Mouse (Mus musculus) adrenal gland, adult 8-10 months (tissue): Measurements from ENCODE around the gene Kcmf1. TPM values are rescaled to one million over a fixed set of nuclear protein-coding genes. Genes with fewer than 3 reads are reported as not detected.
"Not testable (repeated sequence)": the region's sequence is repeated elsewhere in the genome, so short reads cannot be mapped to it uniquely, and the experiment has no call there.

Experiments used
- DNase-seq: peaks from one replicate; pipeline ENCODE4 v3.0.0; 2022
- total RNA-seq, 4 experiments: library from RNA; stranded (reverse); gene quantifications; 2 replicates each; pipeline ENCODE4 v1.2.4; 2022

Kcmf1 gene
- total RNA-seq, 4 experiments from 2014 or later = 70.8 to 89.2 (median 76.8) TPM

- no peak for DNase-seq
These were observed 58.7 kb downstream of the Kcmf1 start for GRCm38 (mm10) chr6:72840867-72841780.

- DNase-seq = no peak
These were observed 62.0 kb downstream of the Kcmf1 start for GRCm38 (mm10) chr6:72837756-72838155.

GRCm38 (mm10) chr6:72834518-72834917 is 65.3 kb downstream of the Kcmf1 start:
- DNase-seq = no peak

- DNase-seq = no peak
These were observed 67.9 kb downstream of the Kcmf1 start for GRCm38 (mm10) chr6:72831858-72832257.

GRCm38 (mm10) chr6:72831276-72831675 is 68.5 kb downstream of the Kcmf1 start:
- DNase-seq = no peak

- DNase-seq = no peak
These were observed 70.9 kb downstream of the Kcmf1 start for GRCm38 (mm10) chr6:72828857-72829256.

GRCm38 (mm10) chr6:72828037-72828436 is 71.7 kb downstream of the Kcmf1 start:
- DNase-seq = not testable (repeated sequence)

GRCm38 (mm10) chr6:72825762-72826161 is 74.0 kb downstream of the Kcmf1 start:
- DNase-seq = no peak

GRCm38 (mm10) chr6:72824971-72825737 is 74.6 kb downstream of the Kcmf1 start:
- DNase-seq = no peak

- no peak for DNase-seq
These were observed 86.3 kb downstream of the Kcmf1 start for GRCm38 (mm10) chr6:72813456-72813855.

GRCm38 (mm10) chr6:72810248-72810647 is 89.5 kb downstream of the Kcmf1 start:
- no peak for DNase-seq

GRCm38 (mm10) chr6:72809522-72810149 is 90.1 kb downstream of the Kcmf1 start:
- DNase-seq = no peak

- DNase-seq = no peak
These were observed 91.4 kb downstream of the Kcmf1 start for GRCm38 (mm10) chr6:72808342-72808741.

GRCm38 (mm10) chr6:72803669-72804068 is 96.1 kb downstream of the Kcmf1 start:
- no peak for DNase-seq

GRCm38 (mm10) chr6:72802119-72802518 is 97.7 kb downstream of the Kcmf1 start:
- DNase-seq = no peak

- DNase-seq = no peak
These were observed 99.1 kb downstream of the Kcmf1 start for GRCm38 (mm10) chr6:72800641-72801040.

GRCm38 (mm10) chr6:72797763-72798162 is 102.0 kb downstream of the Kcmf1 start:
- DNase-seq = no peak

- DNase-seq = no peak
These were observed 104.3 kb downstream of the Kcmf1 start for GRCm38 (mm10) chr6:72795444-72795843.

- no peak for DNase-seq
These were observed 104.9 kb downstream of the Kcmf1 start for GRCm38 (mm10) chr6:72794870-72795269.

GRCm38 (mm10) chr6:72792641-72793040 is 107.1 kb downstream of the Kcmf1 start:
- DNase-seq = no peak
